Mouse (Mus musculus): ENCODE results near the gene Gbp3. TPM values are rescaled to one million over a fixed set of nuclear protein-coding genes. Genes with fewer than 3 reads are reported as not detected.

The Gbp3 gene
- polyA plus RNA-seq, 1 experiment = 0.26 TPM

DNA sequence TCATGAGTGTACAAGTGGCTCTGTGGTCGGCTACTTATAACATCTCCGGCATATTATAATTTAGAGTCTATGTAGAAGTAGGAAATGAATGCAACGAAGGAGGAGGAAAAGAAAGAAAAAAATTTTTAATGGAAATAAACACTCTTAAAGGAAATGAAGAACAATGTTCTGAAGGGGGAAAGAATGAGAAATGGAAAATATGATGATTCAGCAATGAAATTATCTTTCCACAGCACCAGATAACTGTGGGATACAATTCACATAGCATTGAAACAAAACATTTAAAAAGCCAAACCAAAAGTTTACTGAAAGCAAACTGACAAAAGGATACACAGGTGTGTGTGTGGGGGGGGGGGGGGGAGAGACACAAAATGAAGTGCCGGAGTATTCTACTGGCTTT, 23.2 kb downstream of the Gbp3 start:
- Histone ChIP-seq H3K36me3 (replicated peaks; ENCODE audit: low read length) (no peaks in the 10 kb centered on the region), H3K9me3 (no peaks in the 10 kb centered on the region), H3K27me3 (replicated peaks) (no peaks in the 10 kb centered on the region), H3K4me1 (no peaks in the 10 kb centered on the region), H3K4me3 (replicated peaks) (no peak overlapping the region)
- TF ChIP-seq FLI1 (IDR thresholded peaks at IDR 0.05; ENCODE audit: low read length) (no peak), GATA1 (IDR thresholded peaks at IDR 0.05; ENCODE audit: borderline replicate concordance, low read length) (no peak)

DNA sequence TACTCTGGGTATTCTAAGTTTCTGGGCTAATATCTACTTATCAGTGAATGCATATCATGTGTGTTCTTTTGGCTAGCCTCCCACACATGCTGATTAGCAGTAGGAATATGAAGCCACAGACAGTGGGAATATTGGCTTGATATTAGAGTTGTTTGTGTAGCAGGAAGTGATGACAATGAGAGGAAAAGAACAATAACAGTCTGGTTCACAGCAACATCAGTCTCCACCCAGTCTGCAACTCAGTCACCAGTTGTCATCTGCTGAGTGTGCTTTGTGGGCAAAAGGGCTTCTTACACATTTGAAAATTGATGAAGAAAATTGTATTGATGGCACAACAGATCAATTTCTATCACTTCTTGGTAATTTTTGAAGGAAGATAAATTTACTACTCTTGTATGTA, 27.6 kb downstream of the Gbp3 start:
- TF ChIP-seq GATA1 (IDR thresholded peaks at IDR 0.05; ENCODE audit: borderline replicate concordance, low read length) = no peak
- no peak for TF ChIP-seq FLI1 (IDR thresholded peaks at IDR 0.05; ENCODE audit: low read length)
- Histone ChIP-seq H3K4me1 (peaks cover 3% of the 10 kb centered on the region; the same call in 1 of the 2 replicates), H3K27me3 (replicated peaks) (no peaks in the 10 kb centered on the region), H3K4me3 (replicated peaks) (no peak overlapping the region), H3K36me3 (replicated peaks; ENCODE audit: low read length) (no peaks in the 10 kb centered on the region), H3K9me3 (no peaks in the 10 kb centered on the region)

DNA sequence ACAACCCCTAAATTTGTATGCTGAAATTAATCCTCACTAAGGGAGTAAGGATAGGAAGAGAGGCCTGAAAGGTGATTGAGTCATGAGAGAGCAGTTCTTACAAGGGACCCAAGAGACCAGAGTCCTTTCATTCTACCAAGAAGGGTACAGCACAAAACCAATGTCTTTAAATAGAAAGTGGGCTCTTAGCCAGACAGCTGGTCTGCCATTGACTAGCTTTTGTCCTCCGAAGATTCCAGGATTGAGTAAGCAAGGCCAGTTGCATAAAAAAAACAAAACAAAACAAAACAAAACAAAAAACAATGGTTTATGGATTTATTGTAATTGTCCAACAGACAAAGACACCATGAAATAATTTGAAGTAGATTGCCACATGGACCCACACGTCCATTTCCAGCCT, 29.1 kb downstream of the Gbp3 start:
- Histone ChIP-seq H3K36me3 (replicated peaks; ENCODE audit: low read length) (no peaks in the 10 kb centered on the region), H3K9me3 (no peaks in the 10 kb centered on the region), H3K4me3 (replicated peaks) (no peak overlapping the region), H3K27me3 (replicated peaks) (no peaks in the 10 kb centered on the region), H3K4me1 (peaks cover 3% of the 10 kb centered on the region; the same call in 1 of the 2 replicates)
- no peak for TF ChIP-seq GATA1 (IDR thresholded peaks at IDR 0.05; ENCODE audit: borderline replicate concordance, low read length)
- TF ChIP-seq FLI1 (IDR thresholded peaks at IDR 0.05; ENCODE audit: low read length) = no peak

DNA sequence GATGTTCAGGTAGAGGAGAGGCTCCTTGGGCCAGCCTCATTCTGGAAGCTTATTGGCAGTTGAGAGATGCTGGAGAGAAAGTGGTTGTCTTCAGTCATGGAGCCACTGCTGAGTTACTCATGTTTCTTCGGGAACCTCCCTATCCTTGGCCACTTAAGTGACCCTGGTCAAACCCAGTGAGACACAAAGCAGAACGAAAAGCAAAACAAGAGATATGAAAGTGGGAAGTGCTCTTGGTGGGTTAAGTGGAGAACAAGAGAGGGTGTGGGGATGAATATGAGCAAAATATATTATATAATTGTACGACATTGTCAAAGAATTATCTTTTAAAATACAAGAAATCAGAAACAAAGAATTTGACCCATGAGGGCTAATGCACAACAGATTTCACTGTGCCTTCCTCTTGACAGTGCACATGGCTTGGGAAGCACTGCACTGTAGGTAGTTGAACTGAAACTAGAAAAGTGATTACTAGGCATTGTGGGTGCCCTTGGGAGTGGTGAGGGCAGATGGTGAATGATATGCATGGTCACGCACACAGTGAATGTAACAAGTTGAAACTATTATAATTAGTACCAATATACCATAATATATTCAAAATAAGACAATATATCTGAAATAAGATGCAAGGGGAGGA, 30.7 kb downstream of the Gbp3 start:
- Histone ChIP-seq H3K9me3 (no peaks in the 10 kb centered on the region), H3K36me3 (replicated peaks; ENCODE audit: low read length) (no peaks in the 10 kb centered on the region), H3K4me3 (replicated peaks) (no peak overlapping the region), H3K4me1 (peaks cover 3% of the 10 kb centered on the region; the same call in 1 of the 2 replicates), H3K27me3 (replicated peaks) (no peaks in the 10 kb centered on the region)
- TF ChIP-seq FLI1 (IDR thresholded peaks at IDR 0.05; ENCODE audit: low read length) (no peak), GATA1 (IDR thresholded peaks at IDR 0.05; ENCODE audit: borderline replicate concordance, low read length) (no peak)

DNA sequence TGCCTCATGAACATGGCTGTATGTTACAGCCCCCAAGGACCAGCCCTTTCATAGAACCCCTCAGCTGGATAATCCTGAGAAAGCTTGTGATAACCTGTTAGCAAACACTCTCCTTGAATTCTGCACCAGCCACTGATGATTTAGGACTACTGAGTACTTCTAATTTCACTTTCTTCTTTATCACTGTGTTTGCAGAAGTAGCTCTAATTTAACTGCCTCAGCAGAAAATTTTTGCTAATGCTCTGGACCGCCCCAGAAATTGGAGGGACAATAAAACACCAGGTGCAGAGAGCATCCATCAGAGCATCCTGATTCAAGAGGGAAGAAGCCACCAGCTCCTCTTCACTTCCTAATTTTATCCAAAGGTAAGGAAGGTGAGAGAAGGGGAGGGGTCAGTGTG, 34.7 kb downstream of the Gbp3 start, which contains the start of gene Gbp2b:
TSS of gene Gbp2b (plus strand) at position 301 of the 400 bp plus-strand sequence.
- TF ChIP-seq FLI1 (IDR thresholded peaks at IDR 0.05; ENCODE audit: low read length) (no peak), GATA1 (IDR thresholded peaks at IDR 0.05; ENCODE audit: borderline replicate concordance, low read length) (no peak)
- Histone ChIP-seq H3K36me3 (replicated peaks; ENCODE audit: low read length) (no peaks in the 10 kb centered on the region), H3K4me1 (peaks cover 3% of the 10 kb centered on the region; the same call in 1 of the 2 replicates), H3K27me3 (replicated peaks) (no peaks in the 10 kb centered on the region), H3K9me3 (no peaks in the 10 kb centered on the region), H3K4me3 (replicated peaks) (no peak within 1 kb of the TSS)

DNA sequence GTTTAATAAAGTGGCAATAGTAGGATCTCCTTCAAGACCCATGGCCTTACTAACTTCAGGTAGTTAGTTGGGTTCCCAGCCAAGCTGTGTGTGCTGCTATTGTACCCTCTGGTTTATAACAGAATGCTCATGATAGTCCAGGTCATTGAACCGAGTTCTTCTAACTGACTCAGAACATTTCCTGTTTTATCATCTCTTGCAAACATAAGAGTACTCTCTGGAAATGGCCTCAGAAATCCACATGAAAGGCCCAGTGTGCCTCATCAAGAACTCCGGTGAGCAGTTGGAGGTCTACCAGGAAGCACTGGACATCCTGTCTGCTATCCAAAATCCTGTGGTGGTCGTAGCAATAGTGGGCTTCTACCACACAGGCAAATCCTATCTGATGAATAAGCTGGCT, 38.1 kb downstream of the Gbp3 start:
- no peaks in the 10 kb centered on the region for H3K36me3 ChIP-seq (replicated peaks; ENCODE audit: low read length)
- TF ChIP-seq FLI1 (IDR thresholded peaks at IDR 0.05; ENCODE audit: low read length) = no peak
- TF ChIP-seq GATA1 (IDR thresholded peaks at IDR 0.05; ENCODE audit: borderline replicate concordance, low read length) = no peak
- H3K4me3 ChIP-seq (replicated peaks) = no peak overlapping the region
- H3K4me1 ChIP-seq = no peaks in the 10 kb centered on the region
- H3K27me3 ChIP-seq (replicated peaks) = no peaks in the 10 kb centered on the region
- H3K9me3 ChIP-seq = no peaks in the 10 kb centered on the region

DNA sequence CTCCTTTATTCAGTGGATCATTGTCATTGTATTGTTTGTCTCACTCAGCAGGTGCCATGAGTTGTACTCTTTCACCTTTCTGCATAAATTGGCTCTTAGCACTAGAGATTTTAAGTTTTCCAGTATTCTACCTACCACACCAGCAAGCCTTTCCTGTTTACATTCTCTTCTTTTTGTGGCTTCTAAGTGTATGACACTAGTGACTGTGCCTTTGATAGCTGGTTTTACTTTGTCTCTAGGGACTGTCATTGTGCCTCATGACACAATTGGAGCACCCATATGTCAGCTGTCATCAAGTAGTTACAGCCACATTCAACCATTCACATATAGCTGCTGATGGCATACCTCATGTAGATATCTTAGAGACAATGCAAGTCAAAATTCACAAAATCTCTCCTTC, 41.8 kb downstream of the Gbp3 start:
- Histone ChIP-seq H3K4me3 (replicated peaks) (no peak overlapping the region), H3K4me1 (peaks cover 5% of the 10 kb centered on the region), H3K36me3 (replicated peaks; ENCODE audit: low read length) (no peaks in the 10 kb centered on the region), H3K27me3 (replicated peaks) (no peaks in the 10 kb centered on the region), H3K9me3 (no peaks in the 10 kb centered on the region)
- TF ChIP-seq GATA1 (IDR thresholded peaks at IDR 0.05; ENCODE audit: borderline replicate concordance, low read length) (no peak), FLI1 (IDR thresholded peaks at IDR 0.05; ENCODE audit: low read length) (no peak)

DNA sequence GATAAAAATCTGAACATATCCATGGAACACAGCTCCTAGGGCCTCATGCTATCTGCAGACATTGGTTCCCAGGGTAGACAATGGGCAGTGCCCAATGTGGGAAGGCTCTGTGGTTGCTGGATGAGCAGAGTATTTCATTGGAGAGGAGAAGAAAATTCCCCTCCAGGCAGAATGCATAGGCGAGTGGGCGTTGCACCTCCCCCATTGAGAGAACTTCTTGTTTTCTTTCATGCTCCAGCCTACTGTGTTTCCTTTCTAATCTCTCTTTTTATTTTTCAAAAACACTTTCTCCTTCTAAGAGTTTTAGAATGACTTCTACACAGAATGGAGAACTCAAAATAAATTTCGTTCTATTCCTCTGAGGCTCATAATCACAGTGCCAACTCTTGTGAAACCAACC, 58.8 kb downstream of the Gbp3 start:
- TF ChIP-seq GATA1 (IDR thresholded peaks at IDR 0.05; ENCODE audit: borderline replicate concordance, low read length) (no peak), FLI1 (IDR thresholded peaks at IDR 0.05; ENCODE audit: low read length) (no peak)
- Histone ChIP-seq H3K9me3 (no peaks in the 10 kb centered on the region), H3K4me1 (peaks cover 23% of the 10 kb centered on the region), H3K27me3 (replicated peaks) (no peaks in the 10 kb centered on the region), H3K36me3 (replicated peaks; ENCODE audit: low read length) (no peaks in the 10 kb centered on the region), H3K4me3 (replicated peaks) (no peak overlapping the region)

DNA sequence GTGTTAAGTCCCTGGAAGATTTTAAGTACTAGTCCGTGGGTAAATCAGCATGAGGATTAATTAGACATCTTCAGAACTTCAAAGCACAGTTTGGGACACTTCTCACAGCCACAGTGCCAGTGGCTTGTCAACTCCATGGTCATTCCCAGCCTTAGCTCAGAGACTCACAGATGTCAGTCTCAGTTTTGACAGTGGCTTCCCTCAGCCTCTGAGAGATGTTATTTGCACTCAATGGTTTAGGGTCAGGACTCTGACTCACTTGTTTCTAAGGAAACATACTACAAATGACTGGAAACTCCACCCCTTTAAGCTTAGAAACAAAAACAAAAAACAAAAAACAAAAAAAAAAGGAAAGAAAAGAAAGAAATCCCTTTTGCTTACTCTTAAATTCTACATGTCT, 59.8 kb downstream of the Gbp3 start:
- H3K27me3 ChIP-seq (replicated peaks) = no peaks in the 10 kb centered on the region
- H3K9me3 ChIP-seq = no peaks in the 10 kb centered on the region
- no peaks in the 10 kb centered on the region for H3K36me3 ChIP-seq (replicated peaks; ENCODE audit: low read length)
- peaks cover 23% of the 10 kb centered on the region for H3K4me1 ChIP-seq
- H3K4me3 ChIP-seq (replicated peaks) = peak overlapping the region; percentile 90
- TF ChIP-seq FLI1 (IDR thresholded peaks at IDR 0.05; ENCODE audit: low read length) (no peak), GATA1 (IDR thresholded peaks at IDR 0.05; ENCODE audit: borderline replicate concordance, low read length) (no peak)

DNA sequence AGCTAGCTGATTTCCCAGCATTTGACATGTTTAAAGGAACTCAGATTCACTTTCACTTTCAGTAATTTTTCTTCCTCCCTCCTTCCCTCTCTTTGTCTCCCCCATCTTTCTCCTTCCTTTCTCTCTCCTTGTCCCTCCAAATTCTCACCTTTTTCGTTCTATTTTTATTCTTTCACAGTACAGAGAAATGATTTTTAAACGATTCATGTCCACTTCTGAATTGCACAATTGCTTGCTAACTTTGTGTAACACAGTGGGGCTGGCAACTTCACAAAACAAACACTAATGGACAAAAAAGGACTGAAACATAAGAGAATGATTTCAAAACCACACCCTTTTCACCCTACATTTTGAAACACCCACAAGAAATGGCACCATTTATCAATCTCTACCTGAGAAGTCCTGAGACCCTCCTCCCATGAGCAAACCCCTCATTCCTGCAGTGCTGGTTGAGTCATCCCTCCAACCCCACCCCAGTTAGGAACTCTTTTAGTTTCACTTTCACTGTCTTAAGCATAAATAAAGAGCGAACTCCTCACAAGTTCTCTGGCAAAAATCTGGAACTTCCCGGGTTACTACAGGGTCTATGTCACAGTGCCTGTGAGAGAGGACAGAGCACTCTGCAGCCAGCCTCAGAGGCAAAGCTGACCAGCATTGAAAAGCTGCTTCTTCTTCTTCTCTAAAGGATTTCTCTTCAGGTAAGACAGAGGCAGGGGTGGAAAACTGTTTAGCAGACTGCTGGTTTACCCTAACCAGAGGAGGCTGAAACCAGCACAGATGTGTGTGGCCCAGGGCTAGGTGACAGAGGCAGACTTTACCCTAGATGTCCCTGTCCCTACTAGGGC, 60.5 kb downstream of the Gbp3 start, which contains the start of gene Gbp2:
TSS of gene Gbp2 (plus strand) at position 492 of the 845 bp plus-strand sequence.
- TF ChIP-seq FLI1 (IDR thresholded peaks at IDR 0.05; ENCODE audit: low read length) = no peak
- TF ChIP-seq GATA1 (IDR thresholded peaks at IDR 0.05; ENCODE audit: borderline replicate concordance, low read length) = no peak
- no peaks in the 10 kb centered on the region for H3K27me3 ChIP-seq (replicated peaks)
- H3K4me3 ChIP-seq (replicated peaks) = peak within 1 kb of the TSS; percentile 90
- peaks cover 23% of the 10 kb centered on the region for H3K4me1 ChIP-seq
- no peaks in the 10 kb centered on the region for H3K9me3 ChIP-seq
- H3K36me3 ChIP-seq (replicated peaks; ENCODE audit: low read length) = no peaks in the 10 kb centered on the region

Measured in megakaryocyte, embryonic 14.5 days (primary cell).